Mouse (Mus musculus) C2C12 (cell line): ENCODE data around the gene Hist1h3f.

Experiments
- CEBPB ChIP-seq: IDR thresholded peaks from one replicate; pipeline ENCODE4 v1.6.1; 2011; ENCODE audit warnings: low read depth, mild to moderate bottlenecking, control low read depth, moderate library complexity
- CTCF ChIP-seq: IDR thresholded peaks from one replicate; pipeline ENCODE4 v1.5.1; 2011; ENCODE audit not compliant: control insufficient read depth, insufficient read depth, insufficient read length
- USF1 ChIP-seq: IDR thresholded peaks from one replicate; pipeline ENCODE4 v1.6.1; 2011; ENCODE audit warnings: low read depth, mild to moderate bottlenecking, control low read depth, moderate library complexity

DNA sequence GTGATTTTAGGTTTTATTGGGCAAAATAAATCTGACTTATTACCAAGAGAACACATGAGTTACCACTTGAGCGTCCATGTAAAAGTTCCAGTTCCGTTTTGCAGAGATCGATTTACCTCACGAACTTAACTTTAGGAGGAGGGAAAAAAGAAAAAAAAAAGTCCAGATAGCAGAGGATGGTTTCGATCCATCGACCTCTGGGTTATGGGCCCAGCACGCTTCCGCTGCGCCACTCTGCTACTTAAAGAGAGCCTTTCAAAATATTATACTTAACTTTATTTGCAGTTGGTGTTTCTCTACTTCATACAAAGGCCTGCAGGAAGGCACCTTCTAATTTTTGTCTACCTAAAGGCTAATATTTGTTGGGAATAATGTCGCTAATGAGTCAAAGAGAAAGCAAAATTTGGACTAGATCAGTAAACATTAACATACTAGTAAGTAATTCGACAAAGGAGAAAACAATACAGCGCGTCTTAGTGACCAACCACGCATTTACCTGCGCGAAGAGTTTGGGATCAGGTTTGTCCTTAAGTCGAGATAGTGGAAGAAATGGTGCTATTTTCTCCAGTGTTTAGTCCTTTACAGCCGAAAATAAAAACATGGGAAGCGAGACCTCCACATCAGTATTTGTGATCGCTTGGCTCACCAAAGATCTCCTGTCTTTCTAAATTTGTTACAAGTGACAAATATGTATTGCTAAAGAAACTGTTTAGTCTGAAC, 13.5 kb upstream of the Hist1h3f start:
- TF ChIP-seq CTCF, result no peak
- no peak for TF ChIP-seq USF1
- no peak for TF ChIP-seq CEBPB
